Mouse (Mus musculus) E14TG2a.4 (cell line): ENCODE results near the gene Ppp2r1b.

Experiments used
- H3K27me3 ChIP-seq: 2 replicates; pipeline ENCODE4 v1.6.1; 2014; ENCODE audit warnings: low read length, control low read depth; ENCODE audit not compliant: insufficient read depth
- H3K36me3 ChIP-seq: 2 replicates; pipeline ENCODE4 v1.6.1; 2014; ENCODE audit warnings: low read length, control low read depth; ENCODE audit not compliant: insufficient read depth
- H3K4me1 ChIP-seq: replicated peaks from 2 replicates; pipeline ENCODE4 v1.6.1; 2014; ENCODE audit warnings: low read depth, low read length, control low read depth
- H3K4me3 ChIP-seq: replicated peaks from 2 replicates; pipeline ENCODE4 v1.5.1; 2014; ENCODE audit warnings: mild to moderate bottlenecking, low read length
- H3K9me3 ChIP-seq: 2 replicates; pipeline ENCODE4 v1.6.1; 2014; ENCODE audit warnings: low read length, control low read depth
- CTCF ChIP-seq: conservative IDR thresholded peaks from 2 replicates; pipeline ENCODE4 v1.5.1; 2014; ENCODE audit warnings: low read length
- NANOG ChIP-seq: IDR thresholded peaks from 2 replicates; pipeline ENCODE4 v1.6.1; 2014; ENCODE audit warnings: borderline replicate concordance, low read length, mixed read lengths
- POU5F1 ChIP-seq: IDR thresholded peaks from 2 replicates; pipeline ENCODE4 v1.6.1; 2014; ENCODE audit warnings: low read length, borderline replicate concordance

Ppp2r1b gene

GRCm38 (mm10) chr9:50867015-50867414 lies 21.9 kb downstream of the Ppp2r1b start:
- H3K9me3 ChIP-seq: no peaks in the 10 kb centered on the region
- peaks cover 88% of the 10 kb centered on the region for H3K36me3 ChIP-seq
- TF ChIP-seq POU5F1 (no peak), CTCF (no peak), NANOG (no peak)
- peaks cover 12% of the 10 kb centered on the region; the same call in 1 of the 2 replicates for H3K4me1 ChIP-seq
- no peaks in the 10 kb centered on the region for H3K27me3 ChIP-seq
- H3K4me3 ChIP-seq: no peak overlapping the region

- TF ChIP-seq NANOG: no peak
- no peak for TF ChIP-seq POU5F1
- no peak for TF ChIP-seq CTCF
- Histone ChIP-seq H3K4me1 (peaks cover 12% of the 10 kb centered on the region; the same call in 1 of the 2 replicates), H3K9me3 (no peaks in the 10 kb centered on the region), H3K36me3 (peaks cover 85% of the 10 kb centered on the region), H3K4me3 (no peak overlapping the region), H3K27me3 (no peaks in the 10 kb centered on the region)
Observed at GRCm38 (mm10) chr9:50868182-50868581, 23.1 kb downstream of the Ppp2r1b start.

- Histone ChIP-seq H3K4me1 (no peaks in the 10 kb centered on the region), H3K4me3 (no peak overlapping the region), H3K9me3 (no peaks in the 10 kb centered on the region), H3K27me3 (no peaks in the 10 kb centered on the region), H3K36me3 (peaks cover 82% of the 10 kb centered on the region)
- TF ChIP-seq CTCF: no peak
- no peak for TF ChIP-seq POU5F1
- TF ChIP-seq NANOG: no peak
Observed at GRCm38 (mm10) chr9:50873210-50873609, 28.1 kb downstream of the Ppp2r1b start.

GRCm38 (mm10) chr9:50874031-50874430 lies 28.9 kb downstream of the Ppp2r1b start:
- Histone ChIP-seq H3K27me3 (no peaks in the 10 kb centered on the region), H3K36me3 (peaks cover 82% of the 10 kb centered on the region), H3K4me3 (no peak overlapping the region), H3K4me1 (no peaks in the 10 kb centered on the region), H3K9me3 (no peaks in the 10 kb centered on the region)
- no peak for TF ChIP-seq CTCF
- TF ChIP-seq POU5F1: no peak
- TF ChIP-seq NANOG: no peak

- TF ChIP-seq CTCF (no peak), POU5F1 (no peak), NANOG (no peak)
- no peak overlapping the region for H3K4me3 ChIP-seq
- peaks cover 86% of the 10 kb centered on the region for H3K36me3 ChIP-seq
- no peaks in the 10 kb centered on the region for H3K9me3 ChIP-seq
- no peaks in the 10 kb centered on the region for H3K27me3 ChIP-seq
- no peaks in the 10 kb centered on the region for H3K4me1 ChIP-seq
Observed at GRCm38 (mm10) chr9:50875470-50875869, 30.4 kb downstream of the Ppp2r1b start.

GRCm38 (mm10) chr9:50876287-50876686 lies 31.2 kb downstream of the Ppp2r1b start:
- no peaks in the 10 kb centered on the region for H3K9me3 ChIP-seq
- TF ChIP-seq CTCF (no peak), NANOG (no peak), POU5F1 (no peak)
- H3K4me1 ChIP-seq: no peaks in the 10 kb centered on the region
- H3K27me3 ChIP-seq: no peaks in the 10 kb centered on the region
- no peak overlapping the region for H3K4me3 ChIP-seq
- H3K36me3 ChIP-seq: peaks cover 86% of the 10 kb centered on the region

- Histone ChIP-seq H3K27me3 (no peaks in the 10 kb centered on the region), H3K36me3 (peaks cover 94% of the 10 kb centered on the region), H3K9me3 (no peaks in the 10 kb centered on the region), H3K4me1 (peaks cover 1% of the 10 kb centered on the region), H3K4me3 (no peak overlapping the region)
- TF ChIP-seq CTCF: no peak
- TF ChIP-seq POU5F1: no peak
Observed at GRCm38 (mm10) chr9:50877431-50877830, 32.3 kb downstream of the Ppp2r1b start.

- Histone ChIP-seq H3K36me3 (peaks cover 81% of the 10 kb centered on the region), H3K4me3 (no peak overlapping the region), H3K27me3 (no peaks in the 10 kb centered on the region), H3K9me3 (no peaks in the 10 kb centered on the region), H3K4me1 (peaks cover 31% of the 10 kb centered on the region)
- no peak for TF ChIP-seq CTCF
- TF ChIP-seq POU5F1: no peak
- TF ChIP-seq NANOG: no peak
Observed at GRCm38 (mm10) chr9:50882183-50882582, 37.1 kb downstream of the Ppp2r1b start.

- Histone ChIP-seq H3K4me3 (no peak overlapping the region), H3K4me1 (peaks cover 31% of the 10 kb centered on the region), H3K9me3 (no peaks in the 10 kb centered on the region), H3K27me3 (no peaks in the 10 kb centered on the region), H3K36me3 (peaks cover 65% of the 10 kb centered on the region)
- TF ChIP-seq CTCF (no peak), POU5F1 (no peak), NANOG (no peak)
Observed at GRCm38 (mm10) chr9:50884093-50884492, 39.0 kb downstream of the Ppp2r1b start.
